Mouse (Mus musculus): ENCODE results near the gene Rnf150. TPM values are rescaled to one million over a fixed set of nuclear protein-coding genes. Genes with fewer than 3 reads are reported as not detected.

Gene Rnf150
- polyA plus RNA-seq, 1 experiment from 2014 or later, result 0.55 TPM

GRCm38 (mm10) chr8:82863745-82864520 lies 777 bp downstream of the Rnf150 start:
- Histone ChIP-seq H3K9ac (ENCODE audit: low read length) (peak overlapping the region; percentile 80), H3K36me3 (ENCODE audit: control insufficient read depth, insufficient read depth, low read length) (no peaks in the 10 kb centered on the region), H3K9me3 (ENCODE audit: control insufficient read depth, low read length) (no peaks in the 10 kb centered on the region), H3K27ac (replicated peaks) (peak overlapping the region; percentile 13), H3K27me3 (ENCODE audit: control insufficient read depth, insufficient read depth, low read length) (no peaks in the 10 kb centered on the region), H3K4me1 (replicated peaks; ENCODE audit: control insufficient read depth, insufficient read depth) (no peaks in the 10 kb centered on the region), H3K4me3 (ENCODE audit: low read depth, low read length) (peak overlapping the region; percentile 76), H3K4me2 (replicated peaks; ENCODE audit: low read depth) (peak overlapping the region; percentile 76)
- TF ChIP-seq EP300 (optimal IDR thresholded peaks at IDR 0.05) (no peak), CTCF (IDR thresholded peaks at IDR 0.05; ENCODE audit: low read depth) (no peak)
- WGBS, result under 1% methylated on average over 75 of the region's 80 CpGs
- ATAC-seq (ENCODE audit: low FRiP score, low TSS enrichment) (peak; percentile 71), DNase-seq (ENCODE audit: low spot score) (peak; percentile 62)

DNA sequence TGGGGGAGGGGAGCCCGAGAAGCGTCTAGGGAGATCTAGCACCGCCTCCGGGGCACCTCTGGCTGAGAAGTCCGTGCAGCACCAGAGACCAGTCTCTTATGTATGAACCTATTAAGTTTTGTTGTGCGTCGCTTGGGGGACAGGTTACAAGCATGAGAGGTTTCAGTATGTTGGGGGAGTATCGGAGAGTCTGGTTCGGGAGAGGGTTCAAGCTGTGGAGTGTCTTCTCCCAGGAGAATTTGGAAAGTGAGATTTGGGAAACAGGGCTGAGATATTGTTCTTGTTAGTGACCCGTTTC lies 1.3 kb downstream of the Rnf150 start:
- Histone ChIP-seq H3K9me3 (ENCODE audit: control insufficient read depth, low read length) (no peaks in the 10 kb centered on the region), H3K4me1 (replicated peaks; ENCODE audit: control insufficient read depth, insufficient read depth) (no peaks in the 10 kb centered on the region), H3K27ac (replicated peaks) (no peak overlapping the region), H3K36me3 (ENCODE audit: control insufficient read depth, insufficient read depth, low read length) (no peaks in the 10 kb centered on the region), H3K9ac (ENCODE audit: low read length) (peak overlapping the region; percentile 80), H3K4me3 (ENCODE audit: low read depth, low read length) (peak overlapping the region; percentile 76), H3K4me2 (replicated peaks; ENCODE audit: low read depth) (peak overlapping the region; percentile 76), H3K27me3 (ENCODE audit: control insufficient read depth, insufficient read depth, low read length) (no peaks in the 10 kb centered on the region)
- DNase-seq (ENCODE audit: low spot score) (no peak), ATAC-seq (ENCODE audit: low FRiP score, low TSS enrichment) (peak; percentile 22; the same call in 1 of the 2 replicates)
- WGBS, result under 1% methylated on average over 10 of the region's 10 CpGs
- TF ChIP-seq CTCF (IDR thresholded peaks at IDR 0.05; ENCODE audit: low read depth), result no peak
- TF ChIP-seq EP300 (optimal IDR thresholded peaks at IDR 0.05), result no peak

DNA sequence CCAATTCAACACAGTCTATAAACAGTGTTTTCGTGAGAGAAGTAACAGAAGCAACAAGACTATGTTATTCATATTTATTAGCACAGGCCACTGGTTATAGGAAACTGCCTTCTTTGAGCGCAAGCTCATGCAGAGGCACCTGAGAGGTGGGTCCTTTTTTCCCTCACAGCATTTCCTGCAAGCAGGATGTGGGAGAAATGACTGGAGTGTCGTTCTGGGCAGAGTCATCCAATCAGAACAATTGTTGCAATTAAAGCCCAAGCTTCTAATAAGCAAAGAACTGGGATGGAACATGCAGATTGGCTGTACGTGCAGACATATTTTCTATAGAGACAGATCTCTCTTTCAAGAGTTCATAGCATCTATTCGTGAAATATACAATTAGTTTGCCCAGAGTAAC lies 2.1 kb downstream of the Rnf150 start:
- H3K4me3 ChIP-seq (ENCODE audit: low read depth, low read length), result peak overlapping the region; percentile 76; the same call in 1 of the 2 replicates
- no peaks in the 10 kb centered on the region for H3K9me3 ChIP-seq (ENCODE audit: control insufficient read depth, low read length)
- DNase-seq (ENCODE audit: low spot score), result no peak
- peak overlapping the region; percentile 76; the same call in 1 of the 2 replicates for H3K4me2 ChIP-seq (replicated peaks; ENCODE audit: low read depth)
- WGBS, result 45% methylated on average over 5 of the region's 5 CpGs
- no peaks in the 10 kb centered on the region for H3K36me3 ChIP-seq (ENCODE audit: control insufficient read depth, insufficient read depth, low read length)
- no peak overlapping the region for H3K9ac ChIP-seq (ENCODE audit: low read length)
- no peaks in the 10 kb centered on the region for H3K27me3 ChIP-seq (ENCODE audit: control insufficient read depth, insufficient read depth, low read length)
- ATAC-seq (ENCODE audit: low FRiP score, low TSS enrichment), result no peak
- no peaks in the 10 kb centered on the region for H3K4me1 ChIP-seq (replicated peaks; ENCODE audit: control insufficient read depth, insufficient read depth)
- no peak overlapping the region for H3K27ac ChIP-seq (replicated peaks)
- TF ChIP-seq EP300 (optimal IDR thresholded peaks at IDR 0.05) (no peak), CTCF (IDR thresholded peaks at IDR 0.05; ENCODE audit: low read depth) (no peak)

DNA sequence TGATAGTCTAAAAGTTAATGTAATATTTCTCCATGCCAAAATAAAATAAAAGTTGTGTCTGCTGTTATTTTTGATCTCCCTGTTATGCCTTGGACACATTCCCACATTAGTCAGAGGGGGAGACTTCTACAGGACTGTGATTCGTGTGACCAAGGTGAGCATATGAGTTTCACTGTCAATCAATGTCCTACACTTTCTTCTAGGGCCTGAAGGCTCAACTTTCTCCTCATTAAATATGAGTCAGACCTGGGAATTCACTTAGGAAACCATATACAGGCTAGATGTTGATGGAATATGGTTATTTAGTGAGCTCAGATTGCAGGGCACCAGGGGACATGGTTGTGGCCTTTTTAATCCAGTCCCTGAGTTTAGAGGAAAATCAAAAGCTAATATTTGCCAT lies 3.1 kb downstream of the Rnf150 start:
- 46% methylated on average over 1 of the region's 1 CpGs for WGBS

GRCm38 (mm10) chr8:82870840-82871490 lies 7.8 kb downstream of the Rnf150 start:
- TF ChIP-seq CTCF (IDR thresholded peaks at IDR 0.05; ENCODE audit: low read depth) (no peak), EP300 (optimal IDR thresholded peaks at IDR 0.05) (no peak)
- no peak overlapping the region for H3K9ac ChIP-seq (ENCODE audit: low read length)
- H3K27ac ChIP-seq (replicated peaks), result no peak overlapping the region
- 36% methylated on average over 4 of the region's 4 CpGs for WGBS
- no peaks in the 10 kb centered on the region for H3K36me3 ChIP-seq (ENCODE audit: control insufficient read depth, insufficient read depth, low read length)
- no peak for DNase-seq (ENCODE audit: low spot score)
- no peaks in the 10 kb centered on the region for H3K4me1 ChIP-seq (replicated peaks; ENCODE audit: control insufficient read depth, insufficient read depth)
- H3K9me3 ChIP-seq (ENCODE audit: control insufficient read depth, low read length), result no peaks in the 10 kb centered on the region
- ATAC-seq (ENCODE audit: low FRiP score, low TSS enrichment), result no peak
- no peak overlapping the region for H3K4me2 ChIP-seq (replicated peaks; ENCODE audit: low read depth)
- H3K4me3 ChIP-seq (ENCODE audit: low read depth, low read length), result no peak overlapping the region
- H3K27me3 ChIP-seq (ENCODE audit: control insufficient read depth, insufficient read depth, low read length), result no peaks in the 10 kb centered on the region

More for the DNA sequence above, 3.1 kb downstream of the Rnf150 start:
- Histone ChIP-seq H3K4me3 (ENCODE audit: low read depth, low read length) (no peak overlapping the region), H3K9me3 (ENCODE audit: control insufficient read depth, low read length) (no peaks in the 10 kb centered on the region), H3K4me2 (replicated peaks; ENCODE audit: low read depth) (no peak overlapping the region), H3K36me3 (ENCODE audit: control insufficient read depth, insufficient read depth, low read length) (no peaks in the 10 kb centered on the region), H3K4me1 (replicated peaks; ENCODE audit: control insufficient read depth, insufficient read depth) (no peaks in the 10 kb centered on the region), H3K9ac (ENCODE audit: low read length) (no peak overlapping the region), H3K27ac (replicated peaks) (no peak overlapping the region), H3K27me3 (ENCODE audit: control insufficient read depth, insufficient read depth, low read length) (no peaks in the 10 kb centered on the region)
- no peak for TF ChIP-seq CTCF (IDR thresholded peaks at IDR 0.05; ENCODE audit: low read depth)
- ATAC-seq (ENCODE audit: low FRiP score, low TSS enrichment) (no peak), DNase-seq (ENCODE audit: low spot score) (no peak)

DNA sequence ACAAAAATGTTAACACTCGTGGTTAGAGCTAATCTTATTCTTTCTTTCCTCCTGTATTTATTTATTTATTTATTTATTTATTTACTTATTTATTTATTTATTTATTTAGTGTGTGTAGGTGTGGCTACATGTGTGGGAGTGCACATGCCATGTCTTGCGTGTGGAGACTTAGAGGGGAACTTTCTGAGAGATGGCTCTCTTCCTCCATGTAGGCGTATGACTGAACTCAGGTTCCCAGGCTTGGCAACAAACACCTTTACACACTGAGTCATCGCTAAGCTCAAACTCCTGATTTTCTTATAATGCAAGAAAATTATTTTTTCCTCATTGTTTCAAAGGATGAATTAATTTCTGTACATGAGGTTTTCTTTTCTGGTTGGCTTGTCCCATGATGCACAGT lies 8.8 kb downstream of the Rnf150 start:
- no peak for ATAC-seq (ENCODE audit: low FRiP score, low TSS enrichment)
- Histone ChIP-seq H3K27ac (replicated peaks) (no peak overlapping the region), H3K4me2 (replicated peaks; ENCODE audit: low read depth) (no peak overlapping the region), H3K9me3 (ENCODE audit: control insufficient read depth, low read length) (no peaks in the 10 kb centered on the region), H3K4me3 (ENCODE audit: low read depth, low read length) (no peak overlapping the region), H3K9ac (ENCODE audit: low read length) (no peak overlapping the region), H3K4me1 (replicated peaks; ENCODE audit: control insufficient read depth, insufficient read depth) (no peaks in the 10 kb centered on the region), H3K36me3 (ENCODE audit: control insufficient read depth, insufficient read depth, low read length) (no peaks in the 10 kb centered on the region), H3K27me3 (ENCODE audit: control insufficient read depth, insufficient read depth, low read length) (no peaks in the 10 kb centered on the region)
- WGBS, result 79% methylated on average over 4 of the region's 4 CpGs
- DNase-seq (ENCODE audit: low spot score), result no peak
- TF ChIP-seq EP300 (optimal IDR thresholded peaks at IDR 0.05) (no peak), CTCF (IDR thresholded peaks at IDR 0.05; ENCODE audit: low read depth) (no peak)

Data from stomach, postnatal 0 days (tissue).